Mouse (Mus musculus) ES-Bruce4 (cell line): ENCODE data around the gene Zswim1. TPM values are rescaled to one million over a fixed set of nuclear protein-coding genes. Genes with fewer than 3 reads are reported as not detected.
A peak's percentile ranks its signal among the peaks of the same experiment; 100 is the strongest.

Experiments
- H3K27ac ChIP-seq: 2 replicates; pipeline ENCODE4 v1.5.1; 2012; ENCODE audit warnings: low read length, inconsistent platforms; ENCODE audit not compliant: insufficient read depth
- H3K27me3 ChIP-seq: 2 replicates; pipeline ENCODE4 v1.6.1; 2012; ENCODE audit warnings: mild to moderate bottlenecking, low read length, inconsistent platforms; ENCODE audit not compliant: control insufficient read depth, poor library complexity, insufficient read depth, severe bottlenecking
- H3K36me3 ChIP-seq: 2 replicates; pipeline ENCODE4 v1.6.1; 2012; ENCODE audit warnings: inconsistent platforms, mild to moderate bottlenecking, low read length, moderate library complexity; ENCODE audit not compliant: control insufficient read depth, poor library complexity, insufficient read depth, severe bottlenecking
- H3K4me1 ChIP-seq: one replicate; pipeline ENCODE4 v1.8.1; 2011; ENCODE audit warnings: low read length; ENCODE audit not compliant: control insufficient read depth, insufficient read depth
- H3K4me3 ChIP-seq: 2 replicates; pipeline ENCODE4 v1.5.1; 2011; ENCODE audit warnings: low read depth, mild to moderate bottlenecking, low read length
- H3K9ac ChIP-seq: 2 replicates; pipeline ENCODE4 v1.6.1; 2012; ENCODE audit warnings: low read depth, mild to moderate bottlenecking, inconsistent platforms; ENCODE audit not compliant: poor library complexity, severe bottlenecking
- H3K9me3 ChIP-seq: replicated peaks from 2 replicates; pipeline ENCODE4 v1.6.1; 2012; ENCODE audit warnings: mild to moderate bottlenecking, low read length, inconsistent platforms; ENCODE audit not compliant: control insufficient read depth, poor library complexity, insufficient read depth, severe bottlenecking
- CTCF ChIP-seq: IDR thresholded peaks from one replicate; pipeline ENCODE4 v1.8.1; 2011; ENCODE audit warnings: low read depth, low read length
- EP300 ChIP-seq: IDR thresholded peaks from 2 replicates; pipeline ENCODE4 v1.6.1; 2011; ENCODE audit warnings: low read depth, low read length; ENCODE audit not compliant: insufficient read depth
- POLR2A ChIP-seq: IDR thresholded peaks from one replicate; pipeline ENCODE4 v1.8.1; 2011; ENCODE audit warnings: low read length; ENCODE audit not compliant: insufficient read depth
- polyA plus RNA-seq: library from polyadenylated mRNA; stranded (reverse); fragments of >200 nt; gene quantifications from 2 replicates; pipeline ENCODE4 v1.2.4, GENCODE M21; 2011; ENCODE audit warnings: low read depth; ENCODE audit not compliant: missing spikeins, insufficient read depth, insufficient read length

The Zswim1 gene
- polyA plus RNA-seq, 1 experiment = 39.5 TPM

- peaks cover 16% of the 10 kb centered on the region for H3K36me3 ChIP-seq
- peak within 1 kb of the TSS; percentile 69 for H3K9ac ChIP-seq
- TF ChIP-seq EP300 (0 out of 2 replicates have a peak, but pooled peaks have one; percentile 16), CTCF (no peak)
- H3K27me3 ChIP-seq = no peaks in the 10 kb centered on the region
- peak within 1 kb of the TSS; percentile 81 for H3K27ac ChIP-seq
- H3K4me1 ChIP-seq = no peaks in the 10 kb centered on the region
- H3K4me3 ChIP-seq = peak within 1 kb of the TSS; percentile 69
- H3K9me3 ChIP-seq = no peaks in the 10 kb centered on the region
These were observed 34.8 kb downstream of the Zswim1 start, which contains the start of gene Pltp for GRCm38 (mm10) chr2:164857101-164857821. Gene Pltp (minus strand): TSS chr2:164857711.

DNA sequence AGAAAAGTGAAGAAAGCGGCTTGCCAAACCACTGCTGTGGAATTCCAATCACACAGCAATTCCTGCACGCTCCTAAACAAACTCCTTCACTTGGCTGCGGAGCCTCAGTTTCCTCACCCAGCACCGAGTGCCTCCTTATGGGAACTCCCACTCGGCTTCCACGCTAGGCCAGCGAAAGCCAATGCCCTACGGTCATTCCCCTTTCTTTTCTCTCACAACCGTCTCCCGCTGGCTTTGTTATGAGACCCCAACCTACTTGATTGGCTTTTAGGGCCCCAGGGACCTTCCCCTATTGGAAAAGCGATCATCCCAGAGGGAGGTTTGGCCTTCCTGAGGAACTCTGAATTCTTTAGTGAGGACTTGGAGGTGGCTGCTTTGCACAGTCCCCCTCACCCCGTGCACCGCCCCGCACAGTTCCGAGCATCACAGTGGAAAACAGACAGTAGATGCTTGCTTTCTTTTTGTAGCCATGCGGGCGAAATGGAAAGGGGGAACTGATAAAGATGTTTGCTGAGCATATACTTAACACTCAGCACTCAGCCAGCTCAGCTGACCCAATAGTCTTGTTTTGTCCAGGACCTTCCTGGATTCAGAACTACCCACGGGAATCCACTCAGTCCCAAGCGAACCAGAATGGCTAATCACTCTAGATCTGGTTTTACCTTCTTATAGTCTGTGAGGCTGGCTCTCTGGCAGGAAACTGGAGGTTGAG, 35.5 kb downstream of the Zswim1 start:
- Histone ChIP-seq H3K27ac (peak overlapping the region; percentile 81), H3K9me3 (no peaks in the 10 kb centered on the region), H3K9ac (peak overlapping the region; percentile 69), H3K27me3 (no peaks in the 10 kb centered on the region), H3K4me1 (no peaks in the 10 kb centered on the region), H3K36me3 (peaks cover 10% of the 10 kb centered on the region), H3K4me3 (peak overlapping the region; percentile 69)
- TF ChIP-seq EP300 (peak; percentile 6; the same call in 1 of the 2 replicates), CTCF (no peak)

- H3K36me3 ChIP-seq = peaks cover 2% of the 10 kb centered on the region
- H3K27me3 ChIP-seq = no peaks in the 10 kb centered on the region
- no peak overlapping the region for H3K9ac ChIP-seq
- peak overlapping the region; percentile 81 for H3K27ac ChIP-seq
- H3K4me1 ChIP-seq = no peaks in the 10 kb centered on the region
- TF ChIP-seq CTCF (no peak), EP300 (0 out of 2 replicates have a peak, but pooled peaks have one; percentile 18)
- no peak overlapping the region for H3K4me3 ChIP-seq
- H3K9me3 ChIP-seq = no peaks in the 10 kb centered on the region
These were observed 36.7 kb downstream of the Zswim1 start for GRCm38 (mm10) chr2:164859155-164859554.

DNA sequence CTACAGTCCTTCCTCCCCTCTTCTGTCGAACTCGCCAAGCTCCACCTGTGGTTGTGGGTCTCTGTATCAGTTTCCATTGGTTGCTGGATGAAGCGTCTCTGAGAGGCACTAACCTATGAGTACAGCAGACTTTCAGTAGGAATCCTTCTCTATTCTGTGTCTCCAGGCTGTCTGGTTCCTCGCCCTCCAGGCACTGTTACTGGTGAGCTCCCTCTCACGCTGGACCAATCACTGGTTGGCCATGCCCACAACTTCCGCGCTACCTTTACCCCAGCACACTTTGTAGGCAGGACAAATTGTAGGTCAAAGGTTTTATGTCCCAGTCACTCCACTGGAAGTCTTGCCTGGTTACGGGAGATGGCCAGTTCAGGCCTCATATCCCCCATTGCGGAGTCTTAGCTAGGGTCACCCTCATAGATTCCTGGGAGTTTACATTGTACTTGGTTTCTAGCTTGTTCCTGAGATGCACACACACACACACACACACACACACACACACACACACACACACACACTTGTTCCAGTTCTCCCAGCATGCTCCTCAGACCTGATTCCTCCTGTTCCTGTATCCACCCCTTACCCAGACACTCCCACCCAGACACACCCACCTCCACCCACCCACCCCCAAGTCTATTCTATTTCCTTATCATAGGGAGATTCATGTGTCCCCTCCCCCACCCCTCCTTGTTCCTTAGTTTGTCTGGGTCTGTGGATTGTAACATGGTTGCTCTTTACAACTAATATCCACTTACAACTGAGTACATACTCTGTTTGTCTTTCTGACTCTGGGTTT, 37.4 kb downstream of the Zswim1 start:
- peak overlapping the region; percentile 81 for H3K27ac ChIP-seq
- H3K9ac ChIP-seq = no peak overlapping the region
- TF ChIP-seq EP300 (no peak), POLR2A (no peak), CTCF (no peak)
- no peaks in the 10 kb centered on the region for H3K36me3 ChIP-seq
- H3K4me1 ChIP-seq = no peaks in the 10 kb centered on the region
- no peak overlapping the region for H3K4me3 ChIP-seq
- no peaks in the 10 kb centered on the region for H3K27me3 ChIP-seq
- no peaks in the 10 kb centered on the region for H3K9me3 ChIP-seq

DNA sequence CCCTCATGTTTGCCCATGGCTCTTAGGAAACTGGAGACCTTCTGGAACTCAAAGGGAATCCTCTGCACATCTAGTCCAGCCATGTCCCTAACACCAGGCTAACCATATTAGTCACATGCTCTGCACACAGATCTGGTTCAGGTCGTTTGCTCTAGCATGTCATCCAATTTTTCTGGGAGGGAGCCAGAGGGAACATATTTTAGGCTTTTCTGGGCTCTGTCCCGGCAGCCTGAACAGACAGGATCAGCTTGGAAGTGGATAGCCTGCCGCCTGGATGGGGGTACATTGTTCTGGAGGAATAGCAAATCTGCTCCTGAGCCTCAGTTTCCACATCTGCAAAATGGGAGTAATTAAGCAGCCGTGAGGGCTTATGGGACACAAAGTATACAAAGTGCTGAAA, 38.6 kb downstream of the Zswim1 start:
- TF ChIP-seq EP300 (no peak), POLR2A (no peak), CTCF (no peak)
- Histone ChIP-seq H3K9ac (no peak overlapping the region), H3K27me3 (no peaks in the 10 kb centered on the region), H3K9me3 (no peaks in the 10 kb centered on the region), H3K36me3 (no peaks in the 10 kb centered on the region), H3K4me1 (no peaks in the 10 kb centered on the region), H3K27ac (no peak overlapping the region), H3K4me3 (no peak overlapping the region)
